Mouse (Mus musculus): ENCODE data around the gene Ankrd27. TPM values are rescaled to one million over a fixed set of nuclear protein-coding genes. Genes with fewer than 3 reads are reported as not detected.

Gene Ankrd27
- polyA plus RNA-seq, 1 experiment from 2014 or later, result 19.5 TPM

DNA sequence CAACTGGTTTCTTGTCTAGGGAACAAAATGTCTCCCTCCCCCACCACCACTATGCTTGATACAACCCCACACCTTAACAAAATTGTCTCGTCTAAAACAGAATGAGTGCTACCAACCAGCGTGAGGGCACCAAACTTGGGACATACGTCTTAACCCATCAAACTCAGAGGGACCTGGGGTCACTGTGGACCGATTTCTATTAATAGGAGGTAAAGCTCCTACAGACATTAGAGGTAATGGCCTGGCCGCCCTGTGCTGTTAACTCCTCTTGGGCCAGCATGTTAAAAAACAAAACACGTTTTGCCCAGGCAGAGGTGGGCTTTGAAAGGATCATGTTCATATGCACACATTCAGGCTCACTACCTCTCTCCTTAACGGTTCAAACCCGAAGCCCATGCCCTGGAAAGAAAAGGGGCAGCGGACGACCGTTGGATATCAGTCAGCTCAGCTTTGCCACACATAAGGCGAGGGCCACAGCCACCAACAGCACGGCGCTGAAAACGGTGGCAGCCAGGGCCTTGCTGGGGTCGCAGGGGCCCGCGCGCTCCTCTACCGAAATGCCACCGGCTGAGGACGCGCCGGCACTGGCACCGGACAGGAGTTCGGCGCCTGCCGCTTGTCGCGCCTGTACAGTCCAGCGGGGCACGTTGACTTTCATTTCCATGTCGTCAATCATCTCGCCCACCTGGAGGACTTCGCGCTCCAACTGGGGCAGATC, 1.8 kb upstream of the Ankrd27 start:
- Histone ChIP-seq H3K27ac (replicated peaks in 1 of 2; ENCODE audit: control insufficient read depth in 1 of 2, insufficient read depth in 1 of 2, low read depth in 2 of 2, low read length in 2 of 2) (no peak overlapping the region), H3K36me3 (ENCODE audit: control insufficient read depth, insufficient read depth, low read length) (no peaks in the 10 kb centered on the region), H3K9me3 (ENCODE audit: control insufficient read depth, low read length) (no peaks in the 10 kb centered on the region), H3K9ac (ENCODE audit: low read length) (peak overlapping the region; percentile 68), H3K4me3 (ENCODE audit: control insufficient read depth in 1 of 2, insufficient read depth in 1 of 2, low read depth in 1 of 2, low read length in 2 of 2) (peak overlapping the region; percentile 52 to 87), H3K4me2 (ENCODE audit: low read length) (peak overlapping the region; percentile 100), H3K4me1 (ENCODE audit: control insufficient read depth in 2 of 2, insufficient read depth in 2 of 2, low read length in 2 of 2) (peaks cover 9 to 17% of the 10 kb centered on the region in 2 experiments), H3K27me3 (ENCODE audit: control insufficient read depth, insufficient read depth, low read length) (peaks cover 26% of the 10 kb centered on the region)
- ATAC-seq (ENCODE audit: insufficient number of reproducible peaks, insufficient read depth, low FRiP score, low read depth), result no peak
- 4% methylated on average over 36 of the region's 36 CpGs for WGBS

DNA sequence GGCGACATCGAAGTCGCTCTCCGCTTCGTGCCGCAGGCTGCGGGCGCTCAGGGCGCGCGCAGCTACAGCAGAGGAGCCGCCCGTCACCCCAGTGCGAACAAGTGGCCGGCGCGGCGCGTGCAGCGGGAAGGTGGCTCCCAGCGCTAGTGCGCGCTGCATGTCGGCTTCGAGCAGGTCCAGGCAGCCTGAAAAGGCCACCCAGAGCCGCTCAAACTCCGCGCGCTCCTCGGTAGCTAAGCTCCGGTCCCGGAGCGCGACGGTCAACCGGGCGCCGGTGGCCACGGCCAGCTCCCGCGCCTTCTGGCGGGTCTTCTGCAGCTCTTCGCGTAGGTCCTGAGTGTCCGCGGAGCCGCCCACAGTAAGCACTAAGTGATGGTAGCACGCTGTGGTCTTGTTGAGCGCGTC, 1.3 kb upstream of the Ankrd27 start:
- H3K4me2 ChIP-seq (ENCODE audit: low read length), result peak overlapping the region; percentile 100
- peaks cover 9 to 17% of the 10 kb centered on the region in 2 experiments for H3K4me1 ChIP-seq (ENCODE audit: control insufficient read depth in 2 of 2, insufficient read depth in 2 of 2, low read length in 2 of 2)
- no peaks in the 10 kb centered on the region for H3K9me3 ChIP-seq (ENCODE audit: control insufficient read depth, low read length)
- no peak overlapping the region for H3K27ac ChIP-seq (replicated peaks in 1 of 2; ENCODE audit: control insufficient read depth in 1 of 2, insufficient read depth in 1 of 2, low read depth in 2 of 2, low read length in 2 of 2)
- H3K36me3 ChIP-seq (ENCODE audit: control insufficient read depth, insufficient read depth, low read length), result no peaks in the 10 kb centered on the region
- H3K4me3 ChIP-seq (ENCODE audit: control insufficient read depth in 1 of 2, insufficient read depth in 1 of 2, low read depth in 1 of 2, low read length in 2 of 2), result peak overlapping the region; percentile 52 to 87
- H3K27me3 ChIP-seq (ENCODE audit: control insufficient read depth, insufficient read depth, low read length), result peaks cover 26% of the 10 kb centered on the region
- peak overlapping the region; percentile 68 for H3K9ac ChIP-seq (ENCODE audit: low read length)
- no peak for ATAC-seq (ENCODE audit: insufficient number of reproducible peaks, insufficient read depth, low FRiP score, low read depth)
- WGBS, result under 1% methylated on average over 50 of the region's 50 CpGs

DNA sequence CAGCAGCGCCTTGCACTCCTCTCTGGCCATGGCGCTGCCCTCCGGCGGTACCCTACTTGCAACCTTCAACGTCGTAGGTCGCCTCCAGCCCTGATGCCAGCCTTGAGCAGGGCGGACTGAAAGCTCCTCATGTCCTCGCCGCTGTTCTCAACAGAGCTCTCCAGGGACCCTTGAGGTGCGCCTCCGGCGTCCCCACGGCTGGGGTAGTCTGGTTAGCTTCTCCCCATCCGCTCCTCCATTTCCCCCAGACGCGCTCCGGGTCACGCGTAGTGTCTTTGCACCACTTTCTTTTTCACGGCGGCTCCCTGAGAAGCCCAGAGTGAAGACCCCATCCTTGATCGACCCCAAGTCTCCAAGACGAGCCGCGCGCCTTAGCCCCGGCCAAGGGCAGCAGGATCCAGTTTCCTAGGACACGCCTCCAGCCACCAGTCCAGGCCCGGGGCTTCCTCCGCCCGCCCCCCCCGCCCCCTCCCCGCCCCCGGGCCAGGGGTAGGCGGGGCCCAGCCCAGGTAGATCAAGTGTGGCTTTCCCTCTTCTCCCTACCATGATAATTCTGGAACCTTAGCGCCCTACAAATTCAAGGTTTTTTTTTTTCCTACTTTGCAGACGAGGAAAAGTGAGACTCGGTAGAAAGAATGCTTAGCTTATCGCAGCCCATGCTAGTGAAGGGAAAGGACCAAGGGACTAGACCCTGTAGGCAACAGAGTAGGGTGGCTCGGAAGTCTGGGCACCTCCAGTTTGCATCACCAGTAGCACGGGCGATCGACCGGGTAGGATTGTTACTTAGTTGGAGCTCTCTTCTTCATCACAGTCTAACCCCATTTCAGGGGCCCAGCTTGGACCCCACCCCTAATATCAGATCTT, 621 bp upstream of the Ankrd27 start, which contains the start of gene Rgs9bp:
TSS of gene Rgs9bp (minus strand) at position 392 of the 864 bp plus-strand sequence.
- Histone ChIP-seq H3K4me2 (ENCODE audit: low read length) (peak within 1 kb of the TSS; percentile 100), H3K27me3 (ENCODE audit: control insufficient read depth, insufficient read depth, low read length) (peaks cover 26% of the 10 kb centered on the region), H3K4me3 (ENCODE audit: control insufficient read depth in 1 of 2, insufficient read depth in 1 of 2, low read depth in 1 of 2, low read length in 2 of 2) (peak within 1 kb of the TSS; percentile 85 to 87), H3K27ac (replicated peaks in 1 of 2; ENCODE audit: control insufficient read depth in 1 of 2, insufficient read depth in 1 of 2, low read depth in 2 of 2, low read length in 2 of 2) (peak within 1 kb of the TSS; percentile 23 to 70; a peak in 2 of 4 replicates), H3K9ac (ENCODE audit: low read length) (peak within 1 kb of the TSS; percentile 84), H3K36me3 (ENCODE audit: control insufficient read depth, insufficient read depth, low read length) (no peaks in the 10 kb centered on the region), H3K4me1 (ENCODE audit: control insufficient read depth in 2 of 2, insufficient read depth in 2 of 2, low read length in 2 of 2) (peaks cover 9 to 17% of the 10 kb centered on the region in 2 experiments), H3K9me3 (ENCODE audit: control insufficient read depth, low read length) (no peaks in the 10 kb centered on the region)
- ATAC-seq (ENCODE audit: insufficient number of reproducible peaks, insufficient read depth, low FRiP score, low read depth), result peak; percentile 75
- WGBS, result under 1% methylated on average over 45 of the region's 45 CpGs

DNA sequence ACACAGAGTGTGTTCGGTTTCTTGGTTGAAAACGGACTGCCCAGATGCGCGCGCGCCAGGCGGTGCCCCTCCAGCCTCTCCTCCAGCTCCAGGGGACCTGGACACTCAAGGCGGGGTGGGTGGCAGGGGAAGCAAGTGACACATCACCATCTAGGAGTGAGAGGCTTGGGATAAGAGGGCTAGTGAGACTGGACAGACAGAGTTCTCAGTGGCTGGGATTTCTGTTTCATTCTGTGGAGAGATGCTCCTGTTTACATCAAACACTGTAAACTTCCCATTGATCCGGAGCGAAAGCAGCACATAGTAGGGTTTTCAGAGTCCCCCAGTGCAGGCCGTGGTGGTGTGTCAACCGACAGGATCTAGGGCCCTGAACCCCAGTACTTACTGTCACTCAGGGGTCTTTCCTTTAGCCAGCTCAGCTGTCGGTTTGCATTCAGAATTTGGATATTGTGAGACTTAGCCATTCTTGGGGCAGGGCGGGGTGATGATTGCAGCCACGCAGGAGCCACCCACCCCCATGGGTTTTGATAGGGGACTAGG, 932 bp downstream of the Ankrd27 start:
- H3K4me1 ChIP-seq (ENCODE audit: control insufficient read depth in 2 of 2, insufficient read depth in 2 of 2, low read length in 2 of 2), result peaks cover 9 to 17% of the 10 kb centered on the region in 2 experiments
- 20% methylated on average over 15 of the region's 15 CpGs for WGBS
- peaks cover 26% of the 10 kb centered on the region for H3K27me3 ChIP-seq (ENCODE audit: control insufficient read depth, insufficient read depth, low read length)
- H3K27ac ChIP-seq (replicated peaks in 1 of 2; ENCODE audit: control insufficient read depth in 1 of 2, insufficient read depth in 1 of 2, low read depth in 2 of 2, low read length in 2 of 2), result no peak overlapping the region
- H3K36me3 ChIP-seq (ENCODE audit: control insufficient read depth, insufficient read depth, low read length), result peaks cover 7% of the 10 kb centered on the region
- H3K4me2 ChIP-seq (ENCODE audit: low read length), result peak overlapping the region; percentile 100
- ATAC-seq (ENCODE audit: insufficient number of reproducible peaks, insufficient read depth, low FRiP score, low read depth), result no peak
- peak overlapping the region; percentile 84 for H3K9ac ChIP-seq (ENCODE audit: low read length)
- peak overlapping the region; percentile 85 to 87 for H3K4me3 ChIP-seq (ENCODE audit: control insufficient read depth in 1 of 2, insufficient read depth in 1 of 2, low read depth in 1 of 2, low read length in 2 of 2)
- H3K9me3 ChIP-seq (ENCODE audit: control insufficient read depth, low read length), result no peaks in the 10 kb centered on the region

DNA sequence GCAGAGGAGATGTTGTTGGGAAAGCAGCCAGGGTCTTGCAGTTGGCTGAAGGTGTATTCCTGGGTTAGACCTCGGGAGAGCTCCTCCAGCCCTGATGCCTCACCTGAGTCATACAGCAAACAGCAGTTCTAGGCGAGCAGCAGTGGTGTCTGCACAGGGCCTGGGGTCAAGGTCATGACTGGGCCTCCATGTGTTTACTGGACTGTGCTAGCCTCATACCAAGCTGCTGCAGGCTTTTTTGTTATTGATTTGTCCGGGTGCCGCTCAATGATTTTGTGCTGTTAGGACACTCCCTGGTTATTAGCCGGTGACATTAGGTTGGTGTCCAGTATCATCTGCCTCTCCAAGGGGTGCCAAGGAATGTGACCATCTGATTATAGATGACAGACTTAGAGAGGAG, 1.7 kb downstream of the Ankrd27 start:
- H3K4me2 ChIP-seq (ENCODE audit: low read length), result no peak overlapping the region
- ATAC-seq (ENCODE audit: insufficient number of reproducible peaks, insufficient read depth, low FRiP score, low read depth), result no peak
- H3K36me3 ChIP-seq (ENCODE audit: control insufficient read depth, insufficient read depth, low read length), result peaks cover 14% of the 10 kb centered on the region
- H3K4me3 ChIP-seq (ENCODE audit: control insufficient read depth in 1 of 2, insufficient read depth in 1 of 2, low read depth in 1 of 2, low read length in 2 of 2), result no peak overlapping the region
- peaks cover 19% of the 10 kb centered on the region for H3K27me3 ChIP-seq (ENCODE audit: control insufficient read depth, insufficient read depth, low read length)
- H3K9me3 ChIP-seq (ENCODE audit: control insufficient read depth, low read length), result no peaks in the 10 kb centered on the region
- 77% methylated on average over 5 of the region's 5 CpGs for WGBS
- peaks cover 9 to 17% of the 10 kb centered on the region in 2 experiments for H3K4me1 ChIP-seq (ENCODE audit: control insufficient read depth in 2 of 2, insufficient read depth in 2 of 2, low read length in 2 of 2)
- no peak overlapping the region for H3K27ac ChIP-seq (replicated peaks in 1 of 2; ENCODE audit: control insufficient read depth in 1 of 2, insufficient read depth in 1 of 2, low read depth in 2 of 2, low read length in 2 of 2)
- no peak overlapping the region for H3K9ac ChIP-seq (ENCODE audit: low read length)

DNA sequence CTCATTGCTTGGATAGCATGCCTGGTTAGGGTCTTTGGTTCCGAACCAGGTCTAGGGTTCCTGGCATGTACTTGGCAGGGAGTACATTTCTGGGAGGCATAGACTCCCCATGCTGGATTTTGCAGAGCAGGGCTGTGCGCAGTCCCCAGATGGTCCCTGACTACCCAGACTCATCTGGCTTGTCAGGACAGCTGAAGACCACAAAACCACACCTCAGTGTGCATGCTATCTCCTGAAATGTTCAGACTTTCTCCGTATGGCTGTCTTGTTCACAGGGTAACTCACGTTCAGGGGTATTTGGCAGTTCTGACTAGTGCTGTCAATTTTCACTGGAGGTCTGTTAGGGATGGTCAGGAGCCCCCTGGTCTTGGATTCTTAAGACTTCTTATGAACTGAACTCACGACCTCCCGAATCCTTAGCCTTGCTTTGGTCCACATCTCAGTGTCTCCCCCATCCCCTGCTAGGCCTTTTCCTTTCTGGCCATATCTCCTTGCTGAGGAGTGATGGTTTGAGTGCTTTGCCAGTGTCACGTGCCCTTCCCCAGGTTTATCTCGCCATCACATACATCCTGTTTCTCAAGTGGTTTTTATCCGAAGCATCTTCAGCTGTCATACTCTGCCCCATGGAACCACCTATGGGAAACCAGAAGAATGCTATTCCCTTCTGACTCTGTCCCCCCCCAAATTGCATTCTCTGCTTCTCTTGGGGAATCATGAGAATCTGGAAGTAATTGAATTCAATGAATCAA, 2.8 kb downstream of the Ankrd27 start:
- peaks cover 25% of the 10 kb centered on the region for H3K36me3 ChIP-seq (ENCODE audit: control insufficient read depth, insufficient read depth, low read length)
- WGBS, result 71% methylated on average over 9 of the region's 9 CpGs
- H3K9me3 ChIP-seq (ENCODE audit: control insufficient read depth, low read length), result no peaks in the 10 kb centered on the region
- H3K27me3 ChIP-seq (ENCODE audit: control insufficient read depth, insufficient read depth, low read length), result peaks cover 7% of the 10 kb centered on the region
- H3K9ac ChIP-seq (ENCODE audit: low read length), result no peak overlapping the region
- H3K4me2 ChIP-seq (ENCODE audit: low read length), result no peak overlapping the region
- ATAC-seq (ENCODE audit: insufficient number of reproducible peaks, insufficient read depth, low FRiP score, low read depth), result no peak
- no peak overlapping the region for H3K4me3 ChIP-seq (ENCODE audit: control insufficient read depth in 1 of 2, insufficient read depth in 1 of 2, low read depth in 1 of 2, low read length in 2 of 2)
- peaks cover 7 to 16% of the 10 kb centered on the region in 2 experiments for H3K4me1 ChIP-seq (ENCODE audit: control insufficient read depth in 2 of 2, insufficient read depth in 2 of 2, low read length in 2 of 2)
- H3K27ac ChIP-seq (replicated peaks in 1 of 2; ENCODE audit: control insufficient read depth in 1 of 2, insufficient read depth in 1 of 2, low read depth in 2 of 2, low read length in 2 of 2), result no peak overlapping the region

DNA sequence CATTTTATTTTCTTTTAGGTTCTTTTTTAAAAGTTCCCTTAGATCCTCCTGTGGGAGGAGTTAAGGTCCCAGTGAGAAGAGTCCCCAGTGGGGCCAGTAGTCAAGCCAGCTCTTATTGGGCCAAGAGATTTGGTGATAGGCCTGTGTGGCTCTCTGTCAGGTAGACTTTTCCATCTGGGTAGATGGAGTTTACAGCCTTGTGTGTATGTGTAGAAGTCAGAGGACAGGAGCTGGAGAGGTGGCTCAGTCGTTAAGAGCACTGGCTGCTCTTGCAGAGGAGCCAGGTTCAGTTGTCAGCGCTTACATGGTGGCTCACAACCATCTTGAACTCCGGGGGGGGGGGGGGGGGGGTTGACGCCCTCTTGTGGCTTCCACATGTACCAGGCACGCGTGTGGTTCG, 3.4 kb downstream of the Ankrd27 start:
- Histone ChIP-seq H3K9me3 (ENCODE audit: control insufficient read depth, low read length) (no peaks in the 10 kb centered on the region), H3K4me3 (ENCODE audit: control insufficient read depth in 1 of 2, insufficient read depth in 1 of 2, low read depth in 1 of 2, low read length in 2 of 2) (no peak overlapping the region), H3K27ac (replicated peaks in 1 of 2; ENCODE audit: control insufficient read depth in 1 of 2, insufficient read depth in 1 of 2, low read depth in 2 of 2, low read length in 2 of 2) (no peak overlapping the region), H3K4me2 (ENCODE audit: low read length) (no peak overlapping the region), H3K4me1 (ENCODE audit: control insufficient read depth in 2 of 2, insufficient read depth in 2 of 2, low read length in 2 of 2) (peaks cover 7 to 10% of the 10 kb centered on the region in 2 experiments), H3K9ac (ENCODE audit: low read length) (no peak overlapping the region), H3K36me3 (ENCODE audit: control insufficient read depth, insufficient read depth, low read length) (peaks cover 29% of the 10 kb centered on the region), H3K27me3 (ENCODE audit: control insufficient read depth, insufficient read depth, low read length) (peaks cover 1% of the 10 kb centered on the region)
- WGBS, result 76% methylated on average over 7 of the region's 7 CpGs
- no peak for ATAC-seq (ENCODE audit: insufficient number of reproducible peaks, insufficient read depth, low FRiP score, low read depth)

Data from heart, embryonic 14.5 days (tissue).